Mouse (Mus musculus): ENCODE data around the gene Prkcb. TPM values are rescaled to one million over a fixed set of nuclear protein-coding genes. Genes with fewer than 3 reads are reported as not detected.
"Not testable (repeated sequence)": the region's sequence is repeated elsewhere in the genome, so short reads cannot be mapped to it uniquely, and the experiment has no call there.

Gene Prkcb
- 3.7 and 4.4 TPM in 2 replicates for polyA plus RNA-seq (2014; fragmentation: Nextera tagmentation; extraction: Ambion mirVana)

GRCm38 (mm10) chr7:122288605-122289242 is at the start of gene Prkcb:
TSS of gene Prkcb (plus strand) at chr7:122288751.
- no peak within 1 kb of the TSS for H3K27ac ChIP-seq (ENCODE audit: low read depth, low read length)
- H3K4me3 ChIP-seq (ENCODE audit: low read depth, low read length), result peak within 1 kb of the TSS; percentile 55
- H3K4me2 ChIP-seq, result peak within 1 kb of the TSS; percentile 92
- H3K36me3 ChIP-seq (ENCODE audit: control insufficient read depth, insufficient read depth, low read length), result no peaks in the 10 kb centered on the region
- DNase-seq (ENCODE audit: low spot score) (peak; percentile 70), ATAC-seq (replicated peaks; ENCODE audit: low FRiP score) (peak; percentile 90)
- WGBS, result 8% methylated on average over 42 of the region's 42 CpGs
- H3K4me1 ChIP-seq (replicated peaks; ENCODE audit: control insufficient read depth, insufficient read depth, low read length), result peaks cover 6% of the 10 kb centered on the region; the same call in 1 of the 2 replicates
- H3K9me3 ChIP-seq (ENCODE audit: control insufficient read depth, low read length), result no peaks in the 10 kb centered on the region
- peaks cover 34% of the 10 kb centered on the region for H3K27me3 ChIP-seq (replicated peaks; ENCODE audit: control insufficient read depth, insufficient read depth, low read length)
- no peak within 1 kb of the TSS for H3K9ac ChIP-seq (ENCODE audit: low read depth, low read length)

- Histone ChIP-seq H3K9ac (ENCODE audit: low read depth, low read length) (no peak overlapping the region), H3K27me3 (replicated peaks; ENCODE audit: control insufficient read depth, insufficient read depth, low read length) (no peaks in the 10 kb centered on the region), H3K4me2 (no peak overlapping the region), H3K36me3 (ENCODE audit: control insufficient read depth, insufficient read depth, low read length) (no peaks in the 10 kb centered on the region), H3K27ac (ENCODE audit: low read depth, low read length) (no peak overlapping the region), H3K9me3 (ENCODE audit: control insufficient read depth, low read length) (no peaks in the 10 kb centered on the region), H3K4me1 (replicated peaks; ENCODE audit: control insufficient read depth, insufficient read depth, low read length) (no peaks in the 10 kb centered on the region), H3K4me3 (ENCODE audit: low read depth, low read length) (no peak overlapping the region)
- 84% methylated on average over 2 of the region's 2 CpGs for WGBS
- DNase-seq (ENCODE audit: low spot score), result no peak
- ATAC-seq (replicated peaks; ENCODE audit: low FRiP score), result no peak
Measured at GRCm38 (mm10) chr7:122238939-122239338, 49.6 kb upstream of the Prkcb start.

DNA sequence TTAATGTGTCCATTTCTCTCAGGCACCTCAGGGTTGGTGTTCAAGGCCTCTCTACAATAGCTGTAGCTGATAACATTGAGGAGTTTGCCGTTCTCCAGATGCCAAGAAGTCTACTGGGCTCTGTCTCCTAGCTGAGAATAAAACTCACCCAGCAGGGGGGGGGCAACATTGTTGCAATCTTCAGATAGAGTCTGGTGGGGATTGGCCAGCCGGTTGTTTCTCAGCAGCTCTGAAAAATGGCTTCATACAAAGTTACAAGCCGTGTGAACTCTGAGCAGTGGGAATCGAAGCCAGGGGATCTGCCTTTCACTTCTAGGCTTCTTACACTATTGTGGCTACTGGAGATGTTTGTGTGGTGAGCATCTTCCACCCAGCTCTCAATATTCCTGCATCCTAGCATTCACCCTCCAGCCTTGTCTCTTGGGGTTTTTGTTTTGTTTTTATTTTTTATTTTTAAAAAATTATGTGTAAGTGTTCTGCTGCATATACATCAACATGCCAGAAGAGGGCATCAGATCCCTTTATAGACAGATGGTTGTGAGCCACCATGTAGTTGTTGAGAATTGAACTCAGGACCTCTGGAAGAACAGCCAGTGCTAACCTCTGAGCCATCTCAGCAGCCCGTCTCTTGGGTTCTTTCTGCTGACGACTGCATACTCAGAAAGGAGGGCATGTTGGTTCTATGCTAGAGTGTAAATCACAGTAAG is 48.0 kb upstream of the Prkcb start:
- H3K9ac ChIP-seq (ENCODE audit: low read depth, low read length), result no peak overlapping the region
- no peaks in the 10 kb centered on the region for H3K36me3 ChIP-seq (ENCODE audit: control insufficient read depth, insufficient read depth, low read length)
- DNase-seq (ENCODE audit: low spot score), result no peak
- no peak overlapping the region for H3K4me2 ChIP-seq
- H3K4me1 ChIP-seq (replicated peaks; ENCODE audit: control insufficient read depth, insufficient read depth, low read length), result no peaks in the 10 kb centered on the region
- H3K4me3 ChIP-seq (ENCODE audit: low read depth, low read length), result no peak overlapping the region
- H3K9me3 ChIP-seq (ENCODE audit: control insufficient read depth, low read length), result no peaks in the 10 kb centered on the region
- no peaks in the 10 kb centered on the region for H3K27me3 ChIP-seq (replicated peaks; ENCODE audit: control insufficient read depth, insufficient read depth, low read length)
- 71% methylated on average over 6 of the region's 6 CpGs for WGBS
- no peak overlapping the region for H3K27ac ChIP-seq (ENCODE audit: low read depth, low read length)
- ATAC-seq (replicated peaks; ENCODE audit: low FRiP score), result no peak

DNA sequence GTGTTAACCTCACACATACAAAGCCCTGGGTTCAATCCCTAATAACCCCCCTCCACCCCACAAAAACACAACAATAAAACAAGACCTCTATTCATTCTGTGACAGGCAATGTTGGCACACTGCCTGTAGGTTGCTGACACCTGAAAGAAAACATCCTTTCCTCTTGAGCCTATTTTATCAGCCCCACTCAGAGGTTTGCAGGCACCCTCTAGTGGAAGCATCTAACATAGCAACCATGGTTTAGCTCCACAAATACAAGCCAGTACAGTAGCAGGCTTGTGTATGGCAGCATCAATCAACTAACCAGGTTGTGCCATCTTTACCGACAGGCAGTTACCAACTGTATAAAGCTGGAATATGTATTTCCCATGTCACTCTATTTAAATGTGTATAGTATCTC is 46.3 kb upstream of the Prkcb start:
- WGBS, result 58% methylated on average over 1 of the region's 1 CpGs
- Histone ChIP-seq H3K27me3 (replicated peaks; ENCODE audit: control insufficient read depth, insufficient read depth, low read length) (no peaks in the 10 kb centered on the region), H3K36me3 (ENCODE audit: control insufficient read depth, insufficient read depth, low read length) (no peaks in the 10 kb centered on the region), H3K4me1 (replicated peaks; ENCODE audit: control insufficient read depth, insufficient read depth, low read length) (no peaks in the 10 kb centered on the region), H3K4me2 (no peak overlapping the region), H3K9ac (ENCODE audit: low read depth, low read length) (no peak overlapping the region), H3K4me3 (ENCODE audit: low read depth, low read length) (no peak overlapping the region), H3K9me3 (ENCODE audit: control insufficient read depth, low read length) (no peaks in the 10 kb centered on the region), H3K27ac (ENCODE audit: low read depth, low read length) (no peak overlapping the region)
- ATAC-seq (replicated peaks; ENCODE audit: low FRiP score) (no peak), DNase-seq (ENCODE audit: low spot score) (no peak)

DNA sequence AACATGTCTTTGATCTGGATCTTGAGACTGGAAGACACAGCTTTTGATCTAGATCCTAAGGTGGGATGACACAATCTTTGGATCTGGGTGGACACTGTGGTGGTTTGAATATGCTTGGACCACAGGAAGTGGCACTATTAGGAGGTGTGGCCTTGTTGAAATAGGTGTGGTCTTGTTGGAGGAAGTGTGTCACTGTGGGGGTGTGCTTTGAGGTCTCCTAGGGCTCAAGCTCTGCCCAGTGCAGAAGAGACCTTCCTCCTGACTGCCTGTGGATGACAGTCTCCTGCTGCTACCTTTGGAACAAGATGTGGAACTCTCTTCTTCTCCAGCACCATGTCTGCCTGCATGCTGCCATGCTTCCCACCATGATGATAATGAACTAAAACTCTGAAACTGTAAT is 45.8 kb upstream of the Prkcb start:
- not testable (repeated sequence) for H3K27ac ChIP-seq (ENCODE audit: low read depth, low read length); H3K36me3 ChIP-seq (ENCODE audit: control insufficient read depth, insufficient read depth, low read length); ATAC-seq (replicated peaks; ENCODE audit: low FRiP score); H3K4me2 ChIP-seq; H3K27me3 ChIP-seq (replicated peaks; ENCODE audit: control insufficient read depth, insufficient read depth, low read length); H3K4me1 ChIP-seq (replicated peaks; ENCODE audit: control insufficient read depth, insufficient read depth, low read length); DNase-seq (ENCODE audit: low spot score); H3K9ac ChIP-seq (ENCODE audit: low read depth, low read length); H3K4me3 ChIP-seq (ENCODE audit: low read depth, low read length); H3K9me3 ChIP-seq (ENCODE audit: control insufficient read depth, low read length)

- Histone ChIP-seq H3K4me3 (ENCODE audit: low read depth, low read length) (no peak overlapping the region), H3K9me3 (ENCODE audit: control insufficient read depth, low read length) (no peaks in the 10 kb centered on the region), H3K36me3 (ENCODE audit: control insufficient read depth, insufficient read depth, low read length) (no peaks in the 10 kb centered on the region), H3K27me3 (replicated peaks; ENCODE audit: control insufficient read depth, insufficient read depth, low read length) (no peaks in the 10 kb centered on the region), H3K9ac (ENCODE audit: low read depth, low read length) (no peak overlapping the region), H3K27ac (ENCODE audit: low read depth, low read length) (no peak overlapping the region), H3K4me2 (no peak overlapping the region), H3K4me1 (replicated peaks; ENCODE audit: control insufficient read depth, insufficient read depth, low read length) (no peaks in the 10 kb centered on the region)
- 61% methylated on average over 7 of the region's 7 CpGs for WGBS
- no peak for ATAC-seq (replicated peaks; ENCODE audit: low FRiP score)
- DNase-seq (ENCODE audit: low spot score), result no peak
Measured at GRCm38 (mm10) chr7:122244166-122244565, 44.4 kb upstream of the Prkcb start.

DNA sequence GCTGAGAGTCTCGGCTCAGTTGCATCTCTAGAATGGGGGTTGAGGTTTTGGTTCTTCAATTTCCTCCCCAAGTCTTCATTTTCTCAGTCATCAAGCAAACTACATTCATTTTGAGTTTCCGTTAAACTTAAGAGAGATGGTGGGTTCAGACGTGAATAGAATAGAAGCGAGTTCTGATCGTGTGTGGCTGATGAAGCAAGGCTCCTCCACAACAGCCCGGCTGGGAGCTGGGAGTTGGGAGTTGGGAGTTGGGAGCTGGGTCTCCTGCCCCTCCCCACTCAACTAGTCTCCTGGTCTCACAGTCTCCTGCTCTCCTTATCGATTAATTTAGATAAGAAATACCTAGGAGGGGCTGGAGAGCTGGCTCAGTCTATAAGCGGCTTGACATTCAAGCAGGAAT is 44.0 kb upstream of the Prkcb start:
- Histone ChIP-seq H3K36me3 (ENCODE audit: control insufficient read depth, insufficient read depth, low read length) (no peaks in the 10 kb centered on the region), H3K9ac (ENCODE audit: low read depth, low read length) (no peak overlapping the region), H3K27me3 (replicated peaks; ENCODE audit: control insufficient read depth, insufficient read depth, low read length) (no peaks in the 10 kb centered on the region), H3K4me1 (replicated peaks; ENCODE audit: control insufficient read depth, insufficient read depth, low read length) (no peaks in the 10 kb centered on the region), H3K4me2 (no peak overlapping the region), H3K9me3 (ENCODE audit: control insufficient read depth, low read length) (no peaks in the 10 kb centered on the region), H3K4me3 (ENCODE audit: low read depth, low read length) (no peak overlapping the region), H3K27ac (ENCODE audit: low read depth, low read length) (no peak overlapping the region)
- ATAC-seq (replicated peaks; ENCODE audit: low FRiP score) (no peak), DNase-seq (ENCODE audit: low spot score) (no peak)
- WGBS, result 64% methylated on average over 8 of the region's 8 CpGs

DNA sequence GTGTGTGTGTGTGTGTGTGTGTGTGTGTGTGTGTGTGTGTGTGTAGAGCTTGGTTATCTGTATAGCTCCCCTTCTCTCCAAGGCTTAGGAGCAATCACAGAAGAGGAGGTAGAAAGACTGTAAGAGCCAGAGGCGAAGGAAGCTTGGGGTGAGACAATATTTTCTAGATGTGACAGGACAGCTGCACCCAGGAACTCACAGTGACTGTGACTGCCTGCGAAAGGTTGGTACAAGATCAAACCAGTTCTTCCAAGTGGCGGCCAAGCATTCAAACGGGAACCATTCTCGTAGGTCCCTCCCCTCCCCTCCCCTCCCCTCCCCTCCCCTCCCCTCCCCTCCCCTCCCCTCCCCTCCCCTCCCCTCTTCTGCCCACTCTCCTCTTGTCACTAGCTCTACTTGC is 42.6 kb upstream of the Prkcb start:
- H3K4me1 ChIP-seq (replicated peaks; ENCODE audit: control insufficient read depth, insufficient read depth, low read length), result no peaks in the 10 kb centered on the region
- no peaks in the 10 kb centered on the region for H3K36me3 ChIP-seq (ENCODE audit: control insufficient read depth, insufficient read depth, low read length)
- no peaks in the 10 kb centered on the region for H3K9me3 ChIP-seq (ENCODE audit: control insufficient read depth, low read length)
- no peaks in the 10 kb centered on the region for H3K27me3 ChIP-seq (replicated peaks; ENCODE audit: control insufficient read depth, insufficient read depth, low read length)
- ATAC-seq (replicated peaks; ENCODE audit: low FRiP score) (no peak), DNase-seq (ENCODE audit: low spot score) (no peak)
- no peak overlapping the region for H3K4me3 ChIP-seq (ENCODE audit: low read depth, low read length)
- H3K9ac ChIP-seq (ENCODE audit: low read depth, low read length), result no peak overlapping the region
- H3K27ac ChIP-seq (ENCODE audit: low read depth, low read length), result no peak overlapping the region
- 61% methylated on average over 5 of the region's 5 CpGs for WGBS
- H3K4me2 ChIP-seq, result no peak overlapping the region

DNA sequence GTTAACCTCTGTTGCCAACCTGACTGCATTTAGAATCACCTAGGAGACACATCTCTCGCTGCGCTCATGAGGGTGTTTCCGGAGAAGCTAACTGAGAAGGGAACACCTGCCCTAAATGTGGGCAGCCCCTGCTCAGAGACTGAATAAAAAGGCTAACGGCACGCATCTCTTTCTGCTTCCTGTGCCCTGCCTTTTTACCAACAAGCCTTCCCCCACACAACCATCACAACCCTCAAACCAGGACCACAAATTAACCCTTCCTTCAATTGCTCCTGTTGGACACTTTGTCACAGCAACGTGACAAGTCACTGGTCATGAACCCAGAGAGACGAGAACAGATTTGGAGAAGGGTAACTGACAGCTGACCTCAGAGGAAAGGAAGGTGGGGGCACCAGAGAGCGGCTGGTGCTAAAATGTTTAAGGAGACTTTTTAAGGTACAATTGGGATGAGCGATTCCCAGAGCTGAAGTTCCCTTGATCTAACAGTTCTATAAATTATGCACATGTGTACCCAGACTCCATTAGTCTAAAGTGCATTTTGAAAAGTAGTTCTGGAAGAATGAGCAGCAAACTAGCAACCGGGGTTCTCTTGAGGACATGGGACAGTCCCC is 41.2 kb upstream of the Prkcb start:
- DNase-seq (ENCODE audit: low spot score), result no peak
- no peak overlapping the region for H3K27ac ChIP-seq (ENCODE audit: low read depth, low read length)

More for the DNA sequence above, 41.2 kb upstream of the Prkcb start:
- WGBS, result 79% methylated on average over 10 of the region's 10 CpGs
- Histone ChIP-seq H3K4me3 (ENCODE audit: low read depth, low read length) (no peak overlapping the region), H3K36me3 (ENCODE audit: control insufficient read depth, insufficient read depth, low read length) (no peaks in the 10 kb centered on the region), H3K4me2 (no peak overlapping the region), H3K27me3 (replicated peaks; ENCODE audit: control insufficient read depth, insufficient read depth, low read length) (no peaks in the 10 kb centered on the region), H3K9me3 (ENCODE audit: control insufficient read depth, low read length) (no peaks in the 10 kb centered on the region), H3K9ac (ENCODE audit: low read depth, low read length) (no peak overlapping the region), H3K4me1 (replicated peaks; ENCODE audit: control insufficient read depth, insufficient read depth, low read length) (no peaks in the 10 kb centered on the region)
- ATAC-seq (replicated peaks; ENCODE audit: low FRiP score), result no peak
